Mouse (Mus musculus) intestine, embryonic 16.5 days (tissue): Measurements from ENCODE around the gene Vgll4. TPM values are rescaled to one million over a fixed set of nuclear protein-coding genes. Genes with fewer than 3 reads are reported as not detected.

Source experiments
- ATAC-seq: fragments of 200-750 bp; cut with Nextera tagmentation; 2 replicates; pipeline ENCODE4 v1.8.0; 2017; ENCODE audit warnings: moderate TSS enrichment, moderate library complexity
- H3K27ac ChIP-seq: fragments of 300-500 bp; sonication (generic); 2 replicates; pipeline ENCODE4 v1.5.1; 2014; ENCODE audit warnings: mild to moderate bottlenecking, low read length
- H3K27me3 ChIP-seq: fragments of 300-500 bp; sonication (generic); replicated peaks from 2 replicates; pipeline ENCODE4 v1.6.1; 2014; ENCODE audit warnings: low read length, control low read depth, mixed read lengths; ENCODE audit not compliant: control insufficient read depth, insufficient read depth
- H3K36me3 ChIP-seq: fragments of 300-500 bp; sonication (generic); 2 replicates; pipeline ENCODE4 v1.6.1; 2014; ENCODE audit warnings: low read length, control low read depth; ENCODE audit not compliant: control insufficient read depth, insufficient read depth
- H3K4me1 ChIP-seq: fragments of 300-500 bp; sonication (generic); 2 replicates; pipeline ENCODE4 v1.6.1; 2014; ENCODE audit warnings: low read length, control low read depth, mixed read lengths; ENCODE audit not compliant: control insufficient read depth, insufficient read depth
- H3K4me2 ChIP-seq: fragments of 300-500 bp; sonication (generic); 2 replicates; pipeline ENCODE4 v1.6.1; 2014; ENCODE audit warnings: low read depth, low read length, control low read depth
- H3K4me3 ChIP-seq: fragments of 300-500 bp; sonication (generic); 2 replicates; pipeline ENCODE4 v1.5.1; 2014; ENCODE audit warnings: mild to moderate bottlenecking, low read length
- H3K9ac ChIP-seq: fragments of 300-500 bp; sonication (generic); 2 replicates; pipeline ENCODE4 v1.6.1; 2014; ENCODE audit warnings: low read depth, low read length
- H3K9me3 ChIP-seq: fragments of 300-500 bp; sonication (generic); 2 replicates; pipeline ENCODE4 v1.6.1; 2016; ENCODE audit warnings: low read length, control low read depth; ENCODE audit not compliant: control insufficient read depth
- WGBS: fragments of 180-500 bp; shearing (Covaris S2); extraction: QIAGEN DNeasy Blood & Tissue Kit; methylation state at CpG from one replicate; pipeline ENCODE4 v1.1.7; 2014; 5-methylcytosine and 5-hydroxymethylcytosine counted together
- polyA plus RNA-seq: library from polyadenylated mRNA; unstranded; fragments of >200 nt; fragmentation: Nextera tagmentation; extraction: Ambion mirVana; gene quantifications from 2 replicates; pipeline ENCODE4 v1.2.1, GENCODE M21; 2015

Vgll4 gene
- polyA plus RNA-seq, 1 experiment from 2014 or later: 75.7 TPM

- WGBS: 66% methylated on average over 12 of the region's 12 CpGs
- no peak for ATAC-seq
Measured at GRCm38 (mm10) chr6:114957756-114958155, 12.0 kb downstream of the Vgll4 start.

GRCm38 (mm10) chr6:114954496-114954895 is 15.3 kb downstream of the Vgll4 start:
- Histone ChIP-seq H3K4me3 (no peak overlapping the region), H3K9me3 (no peaks in the 10 kb centered on the region), H3K36me3 (no peaks in the 10 kb centered on the region), H3K4me1 (peaks cover 4% of the 10 kb centered on the region; the same call in 1 of the 2 replicates), H3K27ac (no peak overlapping the region), H3K27me3 (no peaks in the 10 kb centered on the region), H3K4me2 (no peak overlapping the region), H3K9ac (no peak overlapping the region)
- no peak for ATAC-seq
- 73% methylated on average over 5 of the region's 5 CpGs for WGBS

More at GRCm38 (mm10) chr6:114957756-114958155, 12.0 kb downstream of the Vgll4 start:
- Histone ChIP-seq H3K36me3 (no peaks in the 10 kb centered on the region), H3K4me1 (peaks cover 7% of the 10 kb centered on the region; the same call in 1 of the 2 replicates), H3K27me3 (no peaks in the 10 kb centered on the region), H3K9me3 (no peaks in the 10 kb centered on the region), H3K4me2 (no peak overlapping the region), H3K4me3 (no peak overlapping the region), H3K27ac (no peak overlapping the region), H3K9ac (no peak overlapping the region)

- Histone ChIP-seq H3K4me1 (no peaks in the 10 kb centered on the region; the same call in 1 of the 2 replicates), H3K4me3 (no peak overlapping the region), H3K4me2 (no peak overlapping the region), H3K9me3 (no peaks in the 10 kb centered on the region), H3K27ac (no peak overlapping the region), H3K9ac (no peak overlapping the region), H3K36me3 (no peaks in the 10 kb centered on the region), H3K27me3 (no peaks in the 10 kb centered on the region)
- no peak for ATAC-seq
- 91% methylated on average over 5 of the region's 5 CpGs for WGBS
Measured at GRCm38 (mm10) chr6:114953601-114954000, 16.2 kb downstream of the Vgll4 start.

GRCm38 (mm10) chr6:114952356-114952755 is 17.4 kb downstream of the Vgll4 start:
- Histone ChIP-seq H3K27me3 (no peaks in the 10 kb centered on the region), H3K9ac (no peak overlapping the region), H3K4me1 (no peaks in the 10 kb centered on the region), H3K27ac (no peak overlapping the region), H3K9me3 (no peaks in the 10 kb centered on the region), H3K4me2 (no peak overlapping the region), H3K4me3 (no peak overlapping the region), H3K36me3 (no peaks in the 10 kb centered on the region)
- no peak for ATAC-seq
- 69% methylated on average over 5 of the region's 5 CpGs for WGBS

- no peak overlapping the region for H3K4me3 ChIP-seq
- peak overlapping the region; percentile 84 for H3K27ac ChIP-seq
- H3K9ac ChIP-seq: no peak overlapping the region
- H3K4me1 ChIP-seq: peaks cover 16% of the 10 kb centered on the region
- H3K4me2 ChIP-seq: peak overlapping the region; percentile 35; the same call in 1 of the 2 replicates
- H3K36me3 ChIP-seq: no peaks in the 10 kb centered on the region
- WGBS: 59% methylated on average over 14 of the region's 14 CpGs
- no peaks in the 10 kb centered on the region for H3K9me3 ChIP-seq
- H3K27me3 ChIP-seq: no peaks in the 10 kb centered on the region
- peak; percentile 88 for ATAC-seq
Measured at GRCm38 (mm10) chr6:114944456-114945438, 25.0 kb downstream of the Vgll4 start.

- no peak overlapping the region for H3K27ac ChIP-seq
- H3K4me3 ChIP-seq: no peak overlapping the region
- 58% methylated on average over 8 of the region's 8 CpGs for WGBS
- ATAC-seq: no peak
- H3K9me3 ChIP-seq: no peaks in the 10 kb centered on the region
- H3K9ac ChIP-seq: no peak overlapping the region
- no peaks in the 10 kb centered on the region for H3K36me3 ChIP-seq
- H3K4me2 ChIP-seq: no peak overlapping the region
- no peaks in the 10 kb centered on the region for H3K27me3 ChIP-seq
- peaks cover 16% of the 10 kb centered on the region for H3K4me1 ChIP-seq
Measured at GRCm38 (mm10) chr6:114941201-114941849, 28.5 kb downstream of the Vgll4 start.

- no peaks in the 10 kb centered on the region for H3K27me3 ChIP-seq
- H3K4me3 ChIP-seq: no peak overlapping the region
- no peak for ATAC-seq
- no peaks in the 10 kb centered on the region for H3K9me3 ChIP-seq
- no peak overlapping the region for H3K4me2 ChIP-seq
- 81% methylated on average over 2 of the region's 2 CpGs for WGBS
- H3K4me1 ChIP-seq: peaks cover 14% of the 10 kb centered on the region
- H3K36me3 ChIP-seq: no peaks in the 10 kb centered on the region
- no peak overlapping the region for H3K27ac ChIP-seq
- H3K9ac ChIP-seq: no peak overlapping the region
Measured at GRCm38 (mm10) chr6:114939666-114940065, 30.1 kb downstream of the Vgll4 start.

- no peaks in the 10 kb centered on the region for H3K9me3 ChIP-seq
- ATAC-seq: no peak
- no peak overlapping the region for H3K27ac ChIP-seq
- WGBS: 84% methylated on average over 5 of the region's 5 CpGs
- H3K4me3 ChIP-seq: no peak overlapping the region
- no peak overlapping the region for H3K4me2 ChIP-seq
- H3K4me1 ChIP-seq: peaks cover 14% of the 10 kb centered on the region
- no peaks in the 10 kb centered on the region for H3K27me3 ChIP-seq
- no peak overlapping the region for H3K9ac ChIP-seq
- no peaks in the 10 kb centered on the region for H3K36me3 ChIP-seq
Measured at GRCm38 (mm10) chr6:114936941-114937313, 32.9 kb downstream of the Vgll4 start.

GRCm38 (mm10) chr6:114936297-114936940 is 33.4 kb downstream of the Vgll4 start:
- Histone ChIP-seq H3K4me3 (no peak overlapping the region), H3K4me2 (no peak overlapping the region), H3K27ac (no peak overlapping the region), H3K4me1 (peaks cover 13% of the 10 kb centered on the region), H3K9me3 (no peaks in the 10 kb centered on the region), H3K36me3 (no peaks in the 10 kb centered on the region), H3K27me3 (no peaks in the 10 kb centered on the region), H3K9ac (no peak overlapping the region)
- WGBS: 80% methylated on average over 19 of the region's 19 CpGs
- no peak for ATAC-seq
